Mouse (Mus musculus): ENCODE results near the gene Otulinl. TPM values are rescaled to one million over a fixed set of nuclear protein-coding genes. Genes with fewer than 3 reads are reported as not detected.

Gene Otulinl
- total RNA-seq, 1 experiment, result 1.7 TPM

DNA sequence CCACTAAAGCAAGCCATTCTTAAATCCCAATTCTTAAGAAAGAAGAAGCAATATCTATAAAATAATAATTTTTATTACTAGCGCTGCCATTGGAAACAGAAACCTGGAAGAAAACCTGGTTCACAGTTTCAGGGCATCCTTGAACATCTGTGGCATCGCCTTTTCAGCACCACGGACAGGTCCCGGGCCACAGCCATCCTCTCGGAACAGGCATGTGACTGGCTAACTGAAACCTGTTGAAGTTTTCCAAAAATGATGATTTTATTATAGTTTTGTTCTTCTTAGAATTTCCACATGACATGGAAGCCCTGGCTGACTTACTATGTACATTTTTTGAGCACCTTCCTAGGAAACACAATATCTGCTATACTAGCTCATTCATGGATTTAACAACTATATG, 26.4 kb downstream of the Otulinl start:
- Histone ChIP-seq H3K36me3 (ENCODE audit: control insufficient read depth, insufficient read depth, low read length, poor library complexity, severe bottlenecking) (no peaks in the 10 kb centered on the region), H3K9ac (ENCODE audit: insufficient read depth, low read depth, low read length, poor library complexity, severe bottlenecking) (no peak overlapping the region), H3K27ac (ENCODE audit: insufficient read depth, low read depth, low read length, poor library complexity, severe bottlenecking) (no peak overlapping the region), H3K4me1 (ENCODE audit: control insufficient read depth in 2 of 2, insufficient read depth in 2 of 2, low read length in 2 of 2, poor library complexity in 1 of 2) (no peaks in the 10 kb centered on the region; a peak in 1 of 4 replicates), H3K9me3 (ENCODE audit: control insufficient read depth, insufficient read depth, low read depth, low read length) (no peaks in the 10 kb centered on the region), H3K4me3 (ENCODE audit: insufficient read depth in 1 of 2, low read depth in 1 of 2, low read length in 2 of 2, poor library complexity in 1 of 2, severe bottlenecking in 1 of 2) (no peak overlapping the region)
- in situ Hi-C loops (cut with MboI; ENCODE audit: low sequenced_read_pairs in 2 of 2, unreplicated experiment in 2 of 2), result no loop called here
- peak; percentile 37 for DNase-seq (ENCODE audit: low read depth, low spot score)
- no peak for TF ChIP-seq CHD2 (IDR thresholded peaks at IDR 0.05; ENCODE audit: low read depth, low read length)
- TF ChIP-seq ZNF384 (IDR thresholded peaks at IDR 0.05; ENCODE audit: low read depth, low read length), result no peak
- TF ChIP-seq HCFC1 (IDR thresholded peaks at IDR 0.05; ENCODE audit: borderline replicate concordance, insufficient read depth, low read length), result no peak
- TF ChIP-seq MAFK (IDR thresholded peaks at IDR 0.05; ENCODE audit: insufficient read depth, low read depth, low read length), result no peak
- no peak for TF ChIP-seq ZC3H11A (IDR thresholded peaks at IDR 0.05; ENCODE audit: borderline replicate concordance, low read depth, low read length)

DNA sequence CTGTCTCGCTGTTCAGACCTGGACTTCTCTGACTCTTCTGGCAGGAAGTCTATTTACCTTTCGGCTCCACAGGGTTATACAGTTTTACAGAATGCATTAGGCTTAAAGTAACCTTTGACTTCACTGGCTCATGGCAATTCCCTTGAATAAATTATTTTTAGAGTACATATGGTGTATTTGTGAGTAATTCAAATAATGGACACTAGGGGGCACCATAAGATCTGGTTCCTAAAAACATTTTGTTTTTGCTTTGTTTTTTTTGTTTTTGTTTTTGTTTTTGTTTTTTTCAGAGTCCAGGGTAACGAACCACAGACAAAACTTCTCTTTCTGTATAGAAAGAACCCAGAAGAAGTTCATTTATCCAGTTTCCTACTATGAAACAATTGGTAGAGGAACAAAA, 33.7 kb downstream of the Otulinl start:
- Histone ChIP-seq H3K4me3 (ENCODE audit: insufficient read depth in 1 of 2, low read depth in 1 of 2, low read length in 2 of 2, poor library complexity in 1 of 2, severe bottlenecking in 1 of 2) (no peak overlapping the region), H3K9me3 (ENCODE audit: control insufficient read depth, insufficient read depth, low read depth, low read length) (no peaks in the 10 kb centered on the region), H3K27ac (ENCODE audit: insufficient read depth, low read depth, low read length, poor library complexity, severe bottlenecking) (no peak overlapping the region), H3K9ac (ENCODE audit: insufficient read depth, low read depth, low read length, poor library complexity, severe bottlenecking) (no peak overlapping the region), H3K4me1 (ENCODE audit: control insufficient read depth in 2 of 2, insufficient read depth in 2 of 2, low read length in 2 of 2, poor library complexity in 1 of 2) (no peaks in the 10 kb centered on the region), H3K36me3 (ENCODE audit: control insufficient read depth, insufficient read depth, low read length, poor library complexity, severe bottlenecking) (no peaks in the 10 kb centered on the region)
- no peak for DNase-seq (ENCODE audit: low read depth, low spot score)
- TF ChIP-seq ZC3H11A (IDR thresholded peaks at IDR 0.05; ENCODE audit: borderline replicate concordance, low read depth, low read length), result no peak
- no peak for TF ChIP-seq ZNF384 (IDR thresholded peaks at IDR 0.05; ENCODE audit: low read depth, low read length)
- TF ChIP-seq HCFC1 (IDR thresholded peaks at IDR 0.05; ENCODE audit: borderline replicate concordance, insufficient read depth, low read length), result no peak
- in situ Hi-C loops (cut with MboI; ENCODE audit: low sequenced_read_pairs in 2 of 2, unreplicated experiment in 2 of 2), result no loop called here

DNA sequence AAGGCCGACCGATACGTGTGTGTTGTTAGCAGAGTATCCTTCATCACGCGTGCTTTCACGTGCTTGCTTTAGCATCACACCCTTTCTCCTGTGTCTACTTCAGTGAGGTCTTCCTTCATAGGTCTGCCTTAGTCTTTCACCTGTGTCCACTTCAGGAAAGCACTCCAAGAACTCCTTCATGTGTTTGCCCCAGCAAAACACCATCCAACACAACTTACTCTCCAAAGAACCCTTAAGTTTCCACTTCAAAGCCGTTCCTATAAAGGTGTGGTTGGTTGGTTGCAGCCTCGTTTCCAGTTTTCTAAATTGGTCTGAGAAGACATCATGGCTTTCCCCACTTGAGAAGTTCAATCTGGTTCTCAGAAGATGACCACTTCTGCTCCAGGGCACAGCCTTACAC, 34.7 kb downstream of the Otulinl start:
- in situ Hi-C loops (cut with MboI; ENCODE audit: low sequenced_read_pairs in 2 of 2, unreplicated experiment in 2 of 2), result no loop called here

DNA sequence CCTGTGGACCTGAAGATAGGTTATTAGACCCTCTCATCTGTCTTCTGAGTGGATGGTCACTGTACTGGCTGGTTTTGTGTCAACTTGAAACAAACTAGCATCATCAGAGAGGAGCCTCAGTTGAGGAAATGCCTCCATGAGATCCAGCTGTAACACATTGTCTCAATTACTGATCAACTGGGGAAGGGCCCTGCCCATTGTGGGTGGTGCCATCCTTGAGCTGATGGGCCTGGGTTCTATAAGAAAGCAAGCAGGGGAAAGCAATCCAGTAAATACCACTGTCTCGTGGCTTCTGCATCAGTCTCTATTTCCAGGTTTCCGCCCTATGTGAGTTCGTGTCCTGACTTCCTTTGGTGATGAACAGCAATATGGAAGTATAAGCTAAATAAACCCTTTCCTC, 36.1 kb downstream of the Otulinl start:
- no peak overlapping the region for H3K27ac ChIP-seq (ENCODE audit: insufficient read depth, low read depth, low read length, poor library complexity, severe bottlenecking)

More for the DNA sequence above, 34.7 kb downstream of the Otulinl start:
- Histone ChIP-seq H3K27ac (ENCODE audit: insufficient read depth, low read depth, low read length, poor library complexity, severe bottlenecking) (no peak overlapping the region), H3K9ac (ENCODE audit: insufficient read depth, low read depth, low read length, poor library complexity, severe bottlenecking) (no peak overlapping the region), H3K9me3 (ENCODE audit: control insufficient read depth, insufficient read depth, low read depth, low read length) (no peaks in the 10 kb centered on the region), H3K4me3 (ENCODE audit: insufficient read depth in 1 of 2, low read depth in 1 of 2, low read length in 2 of 2, poor library complexity in 1 of 2, severe bottlenecking in 1 of 2) (no peak overlapping the region), H3K36me3 (ENCODE audit: control insufficient read depth, insufficient read depth, low read length, poor library complexity, severe bottlenecking) (no peaks in the 10 kb centered on the region), H3K4me1 (ENCODE audit: control insufficient read depth in 2 of 2, insufficient read depth in 2 of 2, low read length in 2 of 2, poor library complexity in 1 of 2) (no peaks in the 10 kb centered on the region)
- TF ChIP-seq CHD2 (IDR thresholded peaks at IDR 0.05; ENCODE audit: low read depth, low read length), result no peak
- TF ChIP-seq HCFC1 (IDR thresholded peaks at IDR 0.05; ENCODE audit: borderline replicate concordance, insufficient read depth, low read length), result no peak
- TF ChIP-seq ZC3H11A (IDR thresholded peaks at IDR 0.05; ENCODE audit: borderline replicate concordance, low read depth, low read length), result no peak
- no peak for TF ChIP-seq MAFK (IDR thresholded peaks at IDR 0.05; ENCODE audit: insufficient read depth, low read depth, low read length)
- TF ChIP-seq ZNF384 (IDR thresholded peaks at IDR 0.05; ENCODE audit: low read depth, low read length), result no peak
- no peak for DNase-seq (ENCODE audit: low read depth, low spot score)

DNA sequence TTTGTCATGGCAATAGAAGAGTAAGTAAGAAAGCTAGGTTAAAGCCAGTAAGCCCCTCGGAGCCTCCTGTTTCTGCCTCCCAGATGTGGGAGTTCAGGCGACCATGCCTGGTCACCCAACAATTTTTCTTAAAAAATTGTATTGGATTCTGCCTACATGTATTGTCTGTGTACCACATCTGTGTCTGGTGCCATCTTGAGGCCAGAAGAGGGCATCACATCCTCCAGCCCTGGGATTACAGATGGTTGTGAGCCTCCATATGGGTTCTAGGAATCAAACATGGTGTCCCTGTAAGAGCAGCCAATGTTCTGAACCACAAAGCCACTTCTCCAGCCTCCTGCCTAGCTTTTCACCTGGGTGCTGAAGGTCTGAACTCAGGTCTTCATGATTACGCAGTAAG, 38.5 kb downstream of the Otulinl start:
- in situ Hi-C loops (cut with MboI; ENCODE audit: low sequenced_read_pairs in 2 of 2, unreplicated experiment in 2 of 2), result no loop called here

More for the DNA sequence above, 36.1 kb downstream of the Otulinl start:
- TF ChIP-seq MAFK (IDR thresholded peaks at IDR 0.05; ENCODE audit: insufficient read depth, low read depth, low read length) (no peak), CHD2 (IDR thresholded peaks at IDR 0.05; ENCODE audit: low read depth, low read length) (no peak), ZC3H11A (IDR thresholded peaks at IDR 0.05; ENCODE audit: borderline replicate concordance, low read depth, low read length) (no peak), ZNF384 (IDR thresholded peaks at IDR 0.05; ENCODE audit: low read depth, low read length) (no peak), HCFC1 (IDR thresholded peaks at IDR 0.05; ENCODE audit: borderline replicate concordance, insufficient read depth, low read length) (no peak)
- no peaks in the 10 kb centered on the region for H3K9me3 ChIP-seq (ENCODE audit: control insufficient read depth, insufficient read depth, low read depth, low read length)
- H3K4me3 ChIP-seq (ENCODE audit: insufficient read depth in 1 of 2, low read depth in 1 of 2, low read length in 2 of 2, poor library complexity in 1 of 2, severe bottlenecking in 1 of 2), result no peak overlapping the region
- in situ Hi-C loops (cut with MboI; ENCODE audit: low sequenced_read_pairs in 2 of 2, unreplicated experiment in 2 of 2), result no loop called here
- H3K9ac ChIP-seq (ENCODE audit: insufficient read depth, low read depth, low read length, poor library complexity, severe bottlenecking), result no peak overlapping the region
- no peak for DNase-seq (ENCODE audit: low read depth, low spot score)
- no peaks in the 10 kb centered on the region for H3K36me3 ChIP-seq (ENCODE audit: control insufficient read depth, insufficient read depth, low read length, poor library complexity, severe bottlenecking)
- H3K4me1 ChIP-seq (ENCODE audit: control insufficient read depth in 2 of 2, insufficient read depth in 2 of 2, low read length in 2 of 2, poor library complexity in 1 of 2), result no peaks in the 10 kb centered on the region; a peak in 1 of 4 replicates

More for the DNA sequence above, 38.5 kb downstream of the Otulinl start:
- Histone ChIP-seq H3K4me3 (ENCODE audit: insufficient read depth in 1 of 2, low read depth in 1 of 2, low read length in 2 of 2, poor library complexity in 1 of 2, severe bottlenecking in 1 of 2) (no peak overlapping the region), H3K27ac (ENCODE audit: insufficient read depth, low read depth, low read length, poor library complexity, severe bottlenecking) (no peak overlapping the region), H3K4me1 (ENCODE audit: control insufficient read depth in 2 of 2, insufficient read depth in 2 of 2, low read length in 2 of 2, poor library complexity in 1 of 2) (no peaks in the 10 kb centered on the region; a peak in 1 of 4 replicates), H3K9ac (ENCODE audit: insufficient read depth, low read depth, low read length, poor library complexity, severe bottlenecking) (no peak overlapping the region), H3K9me3 (ENCODE audit: control insufficient read depth, insufficient read depth, low read depth, low read length) (no peaks in the 10 kb centered on the region), H3K36me3 (ENCODE audit: control insufficient read depth, insufficient read depth, low read length, poor library complexity, severe bottlenecking) (no peaks in the 10 kb centered on the region)
- no peak for DNase-seq (ENCODE audit: low read depth, low spot score)
- TF ChIP-seq ZC3H11A (IDR thresholded peaks at IDR 0.05; ENCODE audit: borderline replicate concordance, low read depth, low read length) (no peak), ZNF384 (IDR thresholded peaks at IDR 0.05; ENCODE audit: low read depth, low read length) (no peak)
